Mouse (Mus musculus): ENCODE results near the gene Epha2. TPM values are rescaled to one million over a fixed set of nuclear protein-coding genes. Genes with fewer than 3 reads are reported as not detected.

Gene Epha2
- total RNA-seq, 2 experiments from 2014 or later = 0.49 to 0.50 TPM

- peak; percentile 43 for ATAC-seq (replicated peaks; ENCODE audit: poor library complexity)
Measured at GRCm38 (mm10) chr4:141325636-141326035, 24.6 kb downstream of the Epha2 start.

- no peak for ATAC-seq (replicated peaks; ENCODE audit: poor library complexity)
Measured at GRCm38 (mm10) chr4:141327075-141327474, 26.0 kb downstream of the Epha2 start.

- ATAC-seq (replicated peaks; ENCODE audit: poor library complexity) = no peak
Measured at GRCm38 (mm10) chr4:141328742-141329141, 27.7 kb downstream of the Epha2 start.

- peak; percentile 57 for ATAC-seq (replicated peaks; ENCODE audit: poor library complexity)
Measured at GRCm38 (mm10) chr4:141329968-141330367, 28.9 kb downstream of the Epha2 start.

GRCm38 (mm10) chr4:141331446-141331845 lies 30.4 kb downstream of the Epha2 start:
- ATAC-seq (replicated peaks; ENCODE audit: poor library complexity) = no peak

GRCm38 (mm10) chr4:141332258-141332657 lies 31.2 kb downstream of the Epha2 start:
- ATAC-seq (replicated peaks; ENCODE audit: poor library complexity) = no peak

- ATAC-seq (replicated peaks; ENCODE audit: poor library complexity) = no peak
Measured at GRCm38 (mm10) chr4:141334695-141335094, 33.7 kb downstream of the Epha2 start.

GRCm38 (mm10) chr4:141335263-141335796 lies 34.3 kb downstream of the Epha2 start:
- no peak for ATAC-seq (replicated peaks; ENCODE audit: poor library complexity)

GRCm38 (mm10) chr4:141336196-141336595 lies 35.2 kb downstream of the Epha2 start:
- ATAC-seq (replicated peaks; ENCODE audit: poor library complexity) = no peak

GRCm38 (mm10) chr4:141337986-141338385 lies 36.9 kb downstream of the Epha2 start:
- ATAC-seq (replicated peaks; ENCODE audit: poor library complexity) = no peak

- ATAC-seq (replicated peaks; ENCODE audit: poor library complexity) = no peak
Measured at GRCm38 (mm10) chr4:141338853-141339252, 37.8 kb downstream of the Epha2 start.

GRCm38 (mm10) chr4:141341477-141341876 lies 40.4 kb downstream of the Epha2 start:
- no peak for ATAC-seq (replicated peaks; ENCODE audit: poor library complexity)

GRCm38 (mm10) chr4:141343515-141343914 lies 42.5 kb downstream of the Epha2 start:
- ATAC-seq (replicated peaks; ENCODE audit: poor library complexity) = no peak

- ATAC-seq (replicated peaks; ENCODE audit: poor library complexity) = no peak
Measured at GRCm38 (mm10) chr4:141345219-141345618, 44.2 kb downstream of the Epha2 start.

GRCm38 (mm10) chr4:141347365-141347797 lies 46.3 kb downstream of the Epha2 start:
- ATAC-seq (replicated peaks; ENCODE audit: poor library complexity) = peak; percentile 61

GRCm38 (mm10) chr4:141348616-141349015 lies 47.6 kb downstream of the Epha2 start:
- ATAC-seq (replicated peaks; ENCODE audit: poor library complexity) = no peak

GRCm38 (mm10) chr4:141350015-141350414 lies 49.0 kb downstream of the Epha2 start:
- ATAC-seq (replicated peaks; ENCODE audit: poor library complexity) = no peak

- no peak for ATAC-seq (replicated peaks; ENCODE audit: poor library complexity)
Measured at GRCm38 (mm10) chr4:141351972-141352371, 50.9 kb downstream of the Epha2 start.

- ATAC-seq (replicated peaks; ENCODE audit: poor library complexity) = no peak
Measured at GRCm38 (mm10) chr4:141352986-141353385, 51.9 kb downstream of the Epha2 start.

GRCm38 (mm10) chr4:141353868-141354267 lies 52.8 kb downstream of the Epha2 start:
- peak; percentile 26; the same call in 1 of the 2 replicates for ATAC-seq (replicated peaks; ENCODE audit: poor library complexity)

GRCm38 (mm10) chr4:141357811-141358210 lies 56.8 kb downstream of the Epha2 start:
- ATAC-seq (replicated peaks; ENCODE audit: poor library complexity) = no peak

GRCm38 (mm10) chr4:141359222-141359621 lies 58.2 kb downstream of the Epha2 start:
- ATAC-seq (replicated peaks; ENCODE audit: poor library complexity) = no peak

GRCm38 (mm10) chr4:141360846-141361245 lies 59.8 kb downstream of the Epha2 start:
- ATAC-seq (replicated peaks; ENCODE audit: poor library complexity) = peak; percentile 44; the same call in 1 of the 2 replicates

Data from megakaryocyte progenitor cell, adult 5-6 weeks (primary cell).